Mouse (Mus musculus) left cerebral cortex, postnatal 4 days (tissue): ENCODE results near the gene St5. TPM values are rescaled to one million over a fixed set of nuclear protein-coding genes. Genes with fewer than 3 reads are reported as not detected.

ENCODE experiments used
- DNase-seq: peaks from one replicate; pipeline ENCODE4 v3.0.0-alpha.2; 2022
- intact Hi-C: fragments of 180-260 bp; cut with DNase I; formaldehyde crosslinking; loops from one replicate; pipeline ENCODE4 v1.15.1; 2025
- microRNA-seq: library from miRNA; unstranded; fragments of <30 nt; microRNA quantifications from one replicate; pipeline ENCODE4 v1.2.0, GENCODE M21; 2022
- total RNA-seq, 2 experiments: library from RNA; stranded (reverse); gene quantifications; 2 replicates each; pipeline ENCODE4 v1.2.3; 2021

Gene St5
- total RNA-seq, 2 experiments from 2014 or later, result 20.7 to 21.5 TPM

- intact Hi-C loops, result no loop called here
- DNase-seq, result no peak
Measured at GRCm38 (mm10) chr7:109510799-109511198, 192.6 kb downstream of the St5 start.

GRCm38 (mm10) chr7:109508034-109508433, 195.4 kb downstream of the St5 start, which contains the start of gene Trim66:
Trim66 (minus strand) TSS chr7:109508134.
- intact Hi-C loops, result no loop called here
- DNase-seq, result no peak

GRCm38 (mm10) chr7:109507572-109507971, 195.8 kb downstream of the St5 start:
- intact Hi-C loops, result no loop called here

GRCm38 (mm10) chr7:109507119-109507518, 196.3 kb downstream of the St5 start:
- DNase-seq, result peak; percentile 22
- intact Hi-C loops, result no loop called here

More at GRCm38 (mm10) chr7:109507572-109507971, 195.8 kb downstream of the St5 start:
- no peak for DNase-seq

GRCm38 (mm10) chr7:109497507-109497906, 205.9 kb downstream of the St5 start:
- no peak for DNase-seq
- intact Hi-C loops, result no loop called here

GRCm38 (mm10) chr7:109493319-109494316, 209.8 kb downstream of the St5 start:
- peak; percentile 13 for DNase-seq
- intact Hi-C loops, result no loop called here

- intact Hi-C loops, result no loop called here
- no peak for DNase-seq
Measured at GRCm38 (mm10) chr7:109492616-109493318, 210.6 kb downstream of the St5 start.

- intact Hi-C loops, result no loop called here
- DNase-seq, result no peak
Measured at GRCm38 (mm10) chr7:109484221-109484620, 219.2 kb downstream of the St5 start.

GRCm38 (mm10) chr7:109480765-109481197, 222.6 kb downstream of the St5 start:
- intact Hi-C loops, result no loop called here
- DNase-seq, result peak; percentile 41

GRCm38 (mm10) chr7:109477926-109478325, 225.5 kb downstream of the St5 start:
- intact Hi-C loops, result no loop called here
- DNase-seq, result no peak

Small RNA genes lying within 50 kb of the gene (microRNA-seq; reads per million reads assigned to microRNA genes)
- gene Gm47284, result not detected

Other genes starting within 250 kb of the St5 start
- 1 to 10 TPM; 3.1 TPM for gene Trim66, start 195.5 kb downstream of the St5 start, total RNA-seq
- 100 to 1,000 TPM; 159 TPM for gene Rpl27a, start 184.5 kb downstream of the St5 start, total RNA-seq
- 10 to 100 TPM in 1 of 2 experiments, 1 to 10 TPM in 1; 7.3 to 10.5 TPM for gene Akip1, start 85 bp upstream of the St5 start, total RNA-seq
- under 1 TPM in 1 of 2 experiments, not detected in 1; 0.22 TPM for gene BC051019, start 20.2 kb upstream of the St5 start, total RNA-seq
- gene Ascl3, start 28.1 kb upstream of the St5 start, total RNA-seq, result not detected
- 10 to 100 TPM; 51.0 to 57.8 TPM for gene Tmem9b, start 49.3 kb upstream of the St5 start, total RNA-seq
- gene Nrip3, start 78.4 kb upstream of the St5 start, total RNA-seq, result 10 to 100 TPM; 30.9 to 36.1 TPM
- gene Scube2, start 162.1 kb upstream of the St5 start, total RNA-seq, result 1 to 10 TPM in 1 of 2 experiments, under 1 TPM in 1; 0.74 to 2.0 TPM